Mouse (Mus musculus): ENCODE measurements around the gene Dcaf12. TPM values are rescaled to one million over a fixed set of nuclear protein-coding genes. Genes with fewer than 3 reads are reported as not detected.

Gene Dcaf12
- total RNA-seq, 2 experiments from 2014 or later: 25.9 to 28.2 TPM

DNA sequence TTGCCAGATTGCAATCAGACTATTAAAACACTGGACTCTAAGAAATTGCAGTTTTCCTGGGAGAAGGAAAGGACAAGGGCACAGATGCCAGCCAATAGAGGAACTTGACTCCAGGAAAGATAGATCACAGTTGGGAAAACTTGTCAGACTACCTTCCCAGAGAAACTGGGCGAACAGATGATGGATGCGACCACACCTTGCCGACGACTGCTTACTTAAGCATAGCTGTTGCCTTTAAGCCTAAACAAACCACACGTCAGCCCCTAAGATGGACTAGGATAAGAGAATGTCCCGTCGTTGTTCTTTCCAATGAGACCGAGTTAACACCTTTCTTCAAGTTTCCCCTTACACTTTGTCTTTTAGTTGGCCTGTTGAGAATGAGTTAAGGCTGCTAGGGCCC, 484 bp upstream of the Dcaf12 start:
- ATAC-seq (replicated peaks; ENCODE audit: low FRiP score, low TSS enrichment, poor library complexity, severe bottlenecking): no peak

- ATAC-seq (replicated peaks; ENCODE audit: low FRiP score, low TSS enrichment, poor library complexity, severe bottlenecking): peak; percentile 4; the same call in 1 of the 2 replicates
Measured at GRCm38 (mm10) chr4:41313722-41314121, 967 bp downstream of the Dcaf12 start.

DNA sequence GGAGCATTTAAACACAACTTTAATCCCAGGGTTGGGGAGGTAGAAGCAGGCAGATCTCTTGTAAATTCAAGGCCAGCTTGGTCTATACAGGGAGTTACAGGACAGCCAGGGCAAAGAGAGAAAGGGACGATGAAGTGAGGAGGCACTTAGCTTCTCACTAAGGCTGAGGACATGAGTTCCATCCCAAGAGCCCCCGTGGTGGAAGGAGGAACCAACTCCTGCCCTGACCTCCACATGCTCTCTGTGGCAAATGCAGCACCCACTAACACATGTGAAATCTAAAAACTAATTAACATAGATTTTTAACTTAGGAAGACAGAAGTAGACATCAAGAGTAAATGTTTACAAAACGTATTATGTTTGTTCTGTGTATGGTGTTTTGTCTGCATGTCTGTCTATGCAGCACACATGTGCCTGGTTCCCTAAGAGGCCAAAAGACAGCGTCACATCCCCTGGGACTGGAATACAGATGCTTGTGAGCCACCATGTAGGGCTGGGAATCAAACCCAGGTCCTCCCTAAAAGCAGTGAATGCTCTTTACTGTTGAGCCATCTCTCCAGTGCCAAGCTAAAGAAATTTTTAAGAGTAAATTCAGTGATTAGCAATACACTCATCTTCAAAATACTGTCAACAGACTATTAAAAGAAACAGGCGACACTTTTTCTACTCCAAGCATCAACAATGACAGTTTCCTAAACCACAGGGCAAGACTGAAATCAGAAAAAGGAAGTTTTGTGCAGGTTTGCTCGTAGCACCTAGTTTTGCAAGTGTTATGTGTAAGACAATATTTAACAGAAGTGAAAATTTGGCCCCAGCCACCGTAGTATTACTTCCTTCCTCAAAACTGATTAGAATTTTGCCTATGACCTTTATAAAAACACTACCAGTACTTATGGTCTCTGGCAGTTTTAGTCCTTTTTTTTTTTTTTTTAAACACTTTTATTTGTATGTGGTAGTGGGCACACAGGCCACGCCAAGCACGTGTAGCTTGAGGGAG, 3.8 kb downstream of the Dcaf12 start:
- ATAC-seq (replicated peaks; ENCODE audit: low FRiP score, low TSS enrichment, poor library complexity, severe bottlenecking): no peak

DNA sequence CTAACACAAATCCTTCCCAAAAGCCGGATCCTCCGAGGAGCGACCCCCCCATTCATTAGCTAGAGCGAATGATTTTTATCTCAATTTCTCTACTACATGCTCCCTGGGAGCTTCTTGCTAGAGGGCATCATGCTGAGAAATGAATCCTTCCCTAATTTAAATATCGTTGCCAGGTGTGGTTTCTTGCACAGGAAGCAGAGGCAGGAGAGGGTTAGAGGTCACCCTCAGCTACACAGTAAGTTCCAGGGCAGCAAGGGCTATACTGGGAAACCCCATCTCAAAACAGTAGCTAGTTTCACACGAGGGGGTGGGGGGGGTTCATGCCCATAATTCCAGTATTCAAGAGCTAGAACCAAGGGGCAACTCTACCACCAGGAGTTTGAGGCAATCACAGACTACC, 7.3 kb downstream of the Dcaf12 start:
- no peak for ATAC-seq (replicated peaks; ENCODE audit: low FRiP score, low TSS enrichment, poor library complexity, severe bottlenecking)

DNA sequence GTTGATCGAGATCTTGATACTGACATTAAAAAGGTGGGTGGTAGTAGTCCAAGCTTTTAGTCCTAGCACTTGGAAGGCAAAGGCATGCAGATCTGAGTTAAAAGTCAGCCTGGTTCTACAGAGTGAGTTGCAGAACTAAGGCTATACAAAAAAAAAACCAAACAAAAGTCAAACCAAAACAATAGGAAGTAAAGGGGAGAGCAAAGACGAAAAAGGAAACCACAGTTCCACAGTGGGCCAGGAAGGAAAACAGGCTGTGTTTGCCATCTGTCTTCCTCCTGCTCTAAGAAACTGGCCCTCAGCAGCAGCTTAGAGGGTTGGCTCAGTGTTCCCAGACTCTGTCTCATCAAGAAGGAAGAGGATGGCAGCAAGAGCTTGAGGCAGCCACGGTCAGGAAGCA, 10.4 kb downstream of the Dcaf12 start:
- peak; percentile 45 for ATAC-seq (replicated peaks; ENCODE audit: low FRiP score, low TSS enrichment, poor library complexity, severe bottlenecking)

DNA sequence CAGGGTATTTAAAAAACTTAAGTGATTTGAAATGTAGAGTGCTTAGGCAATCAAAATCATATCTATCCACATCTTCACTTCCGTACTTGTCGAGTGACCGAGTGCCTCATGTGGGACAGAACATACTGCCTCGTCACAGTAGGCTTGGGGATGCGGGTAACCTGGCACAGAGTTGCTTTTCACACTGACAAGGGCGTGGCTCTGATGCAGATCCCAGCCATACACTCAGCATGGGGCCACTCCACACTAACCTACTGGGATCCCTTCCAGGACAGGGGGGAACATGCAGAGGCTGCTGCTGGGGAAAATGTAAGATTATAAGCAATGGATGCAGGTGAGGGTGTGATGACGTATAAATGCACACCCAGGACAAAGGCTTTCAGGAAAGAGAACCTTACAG, 11.0 kb downstream of the Dcaf12 start:
- peak; percentile 62 for ATAC-seq (replicated peaks; ENCODE audit: low FRiP score, low TSS enrichment, poor library complexity, severe bottlenecking)

- no peak for ATAC-seq (replicated peaks; ENCODE audit: low FRiP score, low TSS enrichment, poor library complexity, severe bottlenecking)
Measured at GRCm38 (mm10) chr4:41298976-41299375, 15.7 kb downstream of the Dcaf12 start.

DNA sequence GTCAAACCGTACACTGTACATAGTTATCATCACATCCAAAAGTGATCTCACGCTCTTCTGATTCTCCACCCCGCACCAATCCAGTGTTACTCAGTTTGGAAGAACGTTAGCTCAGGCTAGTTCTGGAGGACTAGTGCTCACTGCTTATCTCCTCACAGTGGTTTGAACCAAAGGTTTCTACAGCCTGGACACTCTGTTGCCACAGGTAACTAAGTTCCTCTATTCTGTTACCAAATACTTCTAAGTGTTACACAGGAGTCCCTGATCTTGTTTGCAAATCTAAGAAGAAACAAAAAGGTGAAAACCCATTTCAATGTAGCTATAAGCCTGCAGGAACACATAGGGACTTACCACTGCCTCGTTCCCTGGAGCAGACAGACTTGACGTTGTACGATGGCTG, 18.7 kb downstream of the Dcaf12 start:
- no peak for ATAC-seq (replicated peaks; ENCODE audit: low FRiP score, low TSS enrichment, poor library complexity, severe bottlenecking)

DNA sequence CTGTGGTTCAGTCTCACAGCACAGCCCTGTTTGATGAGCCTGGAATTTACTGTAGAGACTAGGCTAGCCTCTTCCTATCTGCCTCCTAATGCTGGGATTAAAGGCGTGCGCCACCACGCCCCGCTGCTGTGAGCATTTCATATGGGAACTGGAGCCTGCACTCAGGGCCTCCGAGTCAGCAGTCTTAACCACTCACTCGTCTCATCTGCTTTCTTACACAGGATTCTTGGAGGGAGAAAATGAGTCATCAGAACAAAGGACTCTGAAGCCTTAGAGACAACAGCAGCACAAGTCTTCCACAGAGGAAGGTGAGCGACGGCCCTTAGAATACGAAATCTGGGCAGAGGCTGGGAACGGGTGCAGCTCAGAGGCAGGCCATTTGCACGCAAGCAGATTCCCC, 19.2 kb downstream of the Dcaf12 start:
- ATAC-seq (replicated peaks; ENCODE audit: low FRiP score, low TSS enrichment, poor library complexity, severe bottlenecking): no peak

- ATAC-seq (replicated peaks; ENCODE audit: low FRiP score, low TSS enrichment, poor library complexity, severe bottlenecking): no peak
Measured at GRCm38 (mm10) chr4:41293907-41294306, 20.8 kb downstream of the Dcaf12 start.

- ATAC-seq (replicated peaks; ENCODE audit: low FRiP score, low TSS enrichment, poor library complexity, severe bottlenecking): no peak
Measured at GRCm38 (mm10) chr4:41289802-41290201, 24.9 kb downstream of the Dcaf12 start.

GRCm38 (mm10) chr4:41286420-41286819, 28.3 kb downstream of the Dcaf12 start:
- peak; percentile 79; the same call in 1 of the 2 replicates for ATAC-seq (replicated peaks; ENCODE audit: low FRiP score, low TSS enrichment, poor library complexity, severe bottlenecking)

- no peak for ATAC-seq (replicated peaks; ENCODE audit: low FRiP score, low TSS enrichment, poor library complexity, severe bottlenecking)
Measured at GRCm38 (mm10) chr4:41284087-41284486, 30.6 kb downstream of the Dcaf12 start.

- no peak for ATAC-seq (replicated peaks; ENCODE audit: low FRiP score, low TSS enrichment, poor library complexity, severe bottlenecking)
Measured at GRCm38 (mm10) chr4:41275927-41276326, 38.8 kb downstream of the Dcaf12 start.

GRCm38 (mm10) chr4:41274980-41275850, 39.5 kb downstream of the Dcaf12 start, which contains the start of gene Ubap2:
Gene Ubap2 (minus strand): TSS chr4:41275144.
- ATAC-seq (replicated peaks; ENCODE audit: low FRiP score, low TSS enrichment, poor library complexity, severe bottlenecking): peak; percentile 93

DNA sequence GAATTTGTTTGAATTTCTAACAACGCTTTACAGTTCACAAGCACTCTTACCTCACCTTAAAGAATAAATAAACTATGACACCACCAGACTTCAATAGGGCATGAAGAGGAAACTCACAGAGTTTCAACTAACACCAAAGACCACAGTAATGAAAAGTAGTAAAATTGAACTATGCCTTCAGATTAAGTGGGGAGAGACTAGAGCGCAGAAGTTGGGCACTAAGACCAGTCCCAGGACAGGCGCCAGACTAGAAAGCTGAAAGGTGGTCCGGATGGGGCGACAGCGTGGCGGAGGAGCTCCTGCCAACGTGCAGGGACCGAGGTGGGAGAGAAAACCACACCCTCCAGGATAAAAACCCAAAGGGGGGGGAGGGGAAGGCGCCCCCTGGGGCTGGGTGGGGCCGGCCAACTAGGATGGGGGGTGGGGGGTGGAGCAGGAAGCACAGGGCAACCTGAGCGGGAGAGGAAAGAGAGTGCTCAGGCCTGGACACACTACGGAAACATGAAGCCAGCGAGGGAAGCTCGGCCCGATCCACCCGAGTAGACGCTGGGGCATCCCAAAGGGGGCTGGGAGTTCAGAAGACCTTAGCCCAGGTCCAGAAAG, 40.2 kb downstream of the Dcaf12 start:
- peak; percentile 39 for ATAC-seq (replicated peaks; ENCODE audit: low FRiP score, low TSS enrichment, poor library complexity, severe bottlenecking)

DNA sequence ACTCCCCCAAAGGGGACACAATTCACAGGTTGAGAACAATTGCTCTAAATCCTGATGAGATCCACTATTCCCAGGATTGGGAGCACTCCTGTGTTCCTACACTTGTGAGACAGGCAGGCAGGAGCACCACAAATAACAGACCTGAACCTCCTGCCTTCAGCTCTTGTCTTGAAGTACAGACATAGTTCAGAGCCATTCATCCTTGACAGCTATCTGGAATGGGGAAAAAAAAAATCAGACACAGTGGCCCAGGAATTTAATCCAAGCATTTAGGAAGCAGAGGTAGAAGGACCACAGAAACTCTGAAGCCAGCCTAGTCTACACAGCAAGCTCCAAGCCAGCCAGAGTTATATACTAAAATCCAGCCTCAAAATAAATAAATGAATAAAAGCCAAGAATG, 46.6 kb downstream of the Dcaf12 start:
- ATAC-seq (replicated peaks; ENCODE audit: low FRiP score, low TSS enrichment, poor library complexity, severe bottlenecking): no peak

- ATAC-seq (replicated peaks; ENCODE audit: low FRiP score, low TSS enrichment, poor library complexity, severe bottlenecking): no peak
Measured at GRCm38 (mm10) chr4:41266350-41266749, 48.3 kb downstream of the Dcaf12 start.

DNA sequence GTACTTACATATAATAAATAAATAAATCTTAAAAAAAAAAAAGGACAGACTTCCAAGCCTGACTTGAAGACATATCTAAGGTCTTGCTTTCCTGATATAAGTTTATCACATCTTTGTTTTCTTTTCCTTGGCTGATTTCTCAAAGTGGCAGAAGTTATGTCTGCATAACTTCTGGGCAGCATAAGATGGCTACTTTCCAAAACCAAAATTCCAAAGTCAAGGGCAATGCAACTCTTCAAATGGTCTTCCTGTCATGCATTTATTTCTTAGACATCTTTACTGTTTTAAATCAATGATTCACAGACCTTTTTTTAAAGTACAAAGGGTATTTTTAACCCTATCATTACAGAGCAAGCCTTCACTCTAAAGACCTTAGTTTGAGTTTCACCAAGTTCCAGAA, 54.0 kb downstream of the Dcaf12 start:
- ATAC-seq (replicated peaks; ENCODE audit: low FRiP score, low TSS enrichment, poor library complexity, severe bottlenecking): no peak

- no peak for ATAC-seq (replicated peaks; ENCODE audit: low FRiP score, low TSS enrichment, poor library complexity, severe bottlenecking)
Measured at GRCm38 (mm10) chr4:41259019-41259418, 55.7 kb downstream of the Dcaf12 start.

Measured in megakaryocyte-erythroid progenitor cell, adult 5-6 weeks (primary cell).